18 mouse cellular contexts compared by ENCODE assay signal in the genomic region with DNA sequence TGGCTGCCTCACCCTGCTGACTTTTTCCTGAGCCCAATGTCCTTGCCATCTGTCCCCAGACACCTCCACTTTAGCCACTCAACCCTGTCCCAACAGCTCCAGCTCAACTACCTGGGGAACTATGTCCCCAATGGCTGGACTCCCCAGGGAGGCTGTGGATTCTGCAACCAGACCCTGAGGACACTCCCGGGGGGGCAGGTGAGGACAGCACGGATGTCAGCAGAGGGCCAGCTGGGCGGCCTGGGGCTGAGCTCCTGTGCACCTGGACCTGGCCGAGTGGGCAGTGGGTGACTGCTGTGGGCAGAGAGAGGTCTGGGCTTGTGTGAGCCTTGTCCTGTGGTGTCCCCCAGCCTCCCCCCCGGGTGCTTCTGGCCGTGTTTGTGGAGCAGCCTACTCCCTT. TPM values are rescaled to one million over a fixed set of nuclear protein-coding genes. Genes with fewer than 3 reads are reported as not detected.
"Had no signal": no experiment of that assay in that cellular context is flagged by ENCODE, and none has a peak within 500 bp of the region (broad histone marks: within the 10 kb centered on the region; RNA-seq: fewer than 3 reads in every experiment).

No protein-coding gene starts in this region.

- DNase-seq: lung, adult 2 months; lung, postnatal 14 days; lung, postnatal 36 days; right cerebral cortex, postnatal 14 days; thymus, adult 2 months; thymus, postnatal 25 days; thymus, postnatal 4 days had no signal

- H3K27ac ChIP-seq: lung, embryonic 15.5 days; macrophage; midbrain, embryonic 13.5 days; midbrain, embryonic 15.5 days; neural tube, embryonic 12.5 days; stomach, embryonic 15.5 days; stomach, postnatal 0 days had no signal

- H3K4me3 ChIP-seq: lung, embryonic 15.5 days; megakaryocyte, embryonic 14.5 days; midbrain, embryonic 13.5 days; midbrain, embryonic 15.5 days; neural tube, embryonic 12.5 days; stomach, embryonic 15.5 days had no signal

RNA-seq across cellular contexts. Expression of a gene that starts 36.4 kb away (rescaled TPM):
- total RNA-seq: megakaryocyte progenitor cell, adult 5-6 weeks; monocyte, adult 5-6 weeks; neutrophil, adult 5-6 weeks had no signal
